Comparison of ENCODE assay signal across 10 mouse cellular contexts in the genomic region with DNA sequence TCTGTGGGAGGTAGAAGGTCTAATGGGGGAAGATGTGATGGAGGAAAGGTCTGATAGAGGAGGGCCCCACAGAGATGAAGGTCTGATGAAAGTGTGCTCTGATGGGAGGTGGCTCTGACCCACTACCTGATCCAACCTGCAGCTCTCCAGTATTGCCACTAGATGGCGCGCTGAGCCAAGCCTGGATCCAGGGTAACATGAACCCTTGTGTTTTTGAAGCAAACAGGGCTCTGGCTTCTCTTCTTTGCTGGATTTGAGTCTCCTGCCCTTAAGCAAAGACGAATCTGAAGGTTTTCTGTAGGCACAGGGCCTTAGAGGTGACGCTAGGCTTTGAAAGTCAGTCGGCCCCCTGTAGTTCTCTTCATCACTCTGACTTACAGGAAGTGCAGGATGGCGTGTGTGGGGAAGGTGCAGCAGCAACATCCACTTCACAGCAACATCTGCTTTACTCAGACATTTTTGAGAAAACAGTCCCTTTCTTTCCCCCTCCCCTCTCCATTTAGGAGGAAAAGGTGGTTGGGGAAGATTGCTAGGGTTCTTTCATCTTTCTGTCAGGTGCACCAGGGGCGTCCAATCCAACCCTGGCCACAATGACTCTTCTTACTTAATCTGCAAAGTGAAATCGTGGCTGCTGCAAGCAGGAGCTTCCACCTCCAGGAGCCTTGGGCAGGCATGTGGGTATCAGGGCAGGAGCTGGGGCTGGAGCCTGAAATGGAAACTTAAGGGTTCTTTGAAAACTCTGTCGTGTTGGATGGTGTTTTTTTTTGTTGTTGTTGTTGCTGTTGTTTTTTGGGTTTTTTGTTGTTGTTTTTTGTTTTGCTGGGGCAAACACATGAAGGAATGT. TPM values are rescaled to one million over a fixed set of nuclear protein-coding genes. Genes with fewer than 3 reads are reported as not detected.
A peak's percentile ranks its signal among the peaks of the same experiment; 100 is the strongest.
DNase-seq lines count a peak whose midpoint lies in the region; ATAC-seq and TF ChIP-seq lines count a peak whose summit lies in the region.
"Had no signal": no experiment of that assay in that cellular context is flagged by ENCODE, and none has a peak within 500 bp of the region (broad histone marks: within the 10 kb centered on the region; RNA-seq: fewer than 3 reads in every experiment).

No protein-coding gene starts in this region.

- WGBS in hindbrain, embryonic 14.5 days: 40% methylated on average over 9 of the region's 9 CpGs
- 30% methylated on average over 9 of the region's 9 CpGs for WGBS in lung, postnatal 0 days

- ATAC-seq in cerebellum, adult (ENCODE audit: insufficient number of reproducible peaks, low FRiP score, low TSS enrichment): peak; percentile 36; the same call in 1 of the 2 replicates
- no peak; the same call in 1 of the 2 replicates for ATAC-seq in hindbrain, embryonic 14.5 days (ENCODE audit: low FRiP score)
- no peak for ATAC-seq in lung, postnatal 0 days

- H3K9me3 ChIP-seq in hindbrain, embryonic 14.5 days (ENCODE audit: control insufficient read depth, low read length): 0 out of 2 replicates have a peak, but pooled peaks cover 3% of the 10 kb centered on the region
- H3K9me3 ChIP-seq in lung, postnatal 0 days (ENCODE audit: low read length): no peaks in the 10 kb centered on the region

- H3K27ac ChIP-seq in hindbrain, embryonic 14.5 days: no peak overlapping the region
- no peak overlapping the region for H3K27ac ChIP-seq in lung, postnatal 0 days (ENCODE audit: low read length)

- no peak overlapping the region for H3K4me2 ChIP-seq in hindbrain, embryonic 14.5 days (replicated peaks)
- no peak overlapping the region for H3K4me2 ChIP-seq in lung, postnatal 0 days (replicated peaks; ENCODE audit: low read depth, low read length)

- no peaks in the 10 kb centered on the region for H3K36me3 ChIP-seq in hindbrain, embryonic 14.5 days (replicated peaks; ENCODE audit: control insufficient read depth, insufficient read depth)
- no peaks in the 10 kb centered on the region for H3K36me3 ChIP-seq in lung, postnatal 0 days (ENCODE audit: insufficient read depth, low read length)
- H3K36me3 ChIP-seq: G1E had no signal

- H3K27me3 ChIP-seq in hindbrain, embryonic 14.5 days (ENCODE audit: control insufficient read depth, insufficient read depth, low read length): no peaks in the 10 kb centered on the region
- no peaks in the 10 kb centered on the region for H3K27me3 ChIP-seq in lung, postnatal 0 days (replicated peaks; ENCODE audit: insufficient read depth, low read length)

- no peak for DNase-seq in cerebellum, adult 9-11 months
- DNase-seq in urinary bladder, postnatal 36 days (ENCODE audit: low spot score in 2 of 2): peak; percentile 10 to 11
- DNase-seq in urinary bladder, postnatal 10 days (ENCODE audit: low spot score): no peak
- DNase-seq in embryo, embryonic 9.5 days (ENCODE audit: extremely low spot score): peak; percentile 67
- DNase-seq in hindbrain, embryonic 14.5 days (ENCODE audit: low spot score): peak; percentile 86
- DNase-seq in lung, postnatal 0 days (ENCODE audit: low spot score): peak; percentile 70
- peak; percentile 37 for DNase-seq in right cerebral cortex, postnatal 14 days

- H3K4me1 ChIP-seq in hindbrain, embryonic 14.5 days (replicated peaks; ENCODE audit: control insufficient read depth, insufficient read depth, low read length): no peaks in the 10 kb centered on the region
- no peaks in the 10 kb centered on the region for H3K4me1 ChIP-seq in lung, postnatal 0 days (ENCODE audit: insufficient read depth, low read depth, low read length)

- peak; percentile 98 for TF ChIP-seq CTCF in lung, postnatal 0 days (IDR thresholded peaks at IDR 0.05)

- TF ChIP-seq EP300 in lung, postnatal 0 days (IDR thresholded peaks at IDR 0.05): no peak

- H3K9ac ChIP-seq in hindbrain, embryonic 14.5 days: no peak overlapping the region
- H3K9ac ChIP-seq in lung, postnatal 0 days (replicated peaks; ENCODE audit: low read depth): no peak overlapping the region

- H3K4me3 ChIP-seq in hindbrain, embryonic 14.5 days (replicated peaks; ENCODE audit: low read length): no peak overlapping the region
- H3K4me3 ChIP-seq in lung, postnatal 0 days (ENCODE audit: low read depth, low read length): no peak overlapping the region

RNA-seq across cellular contexts. Expression of gene Abcg1, which starts 45.7 kb away (rescaled TPM):
- polyA plus RNA-seq in hindbrain, embryonic 14.5 days (2014; fragmentation: Nextera tagmentation; extraction: Ambion mirVana): 19.3 and 21.1 TPM in 2 replicates
- polyA plus RNA-seq in lung, postnatal 0 days (2015; fragmentation: Nextera tagmentation; extraction: Ambion mirVana): 26.9 and 35.3 TPM in 2 replicates
- polyA plus RNA-seq: G1E had no signal

RNA-seq across cellular contexts. Expression of gene Umodl1, which starts 57.3 kb away (rescaled TPM):
- 0.17 TPM in 1 of 2 replicates, not detected in the other for polyA plus RNA-seq in hindbrain, embryonic 14.5 days (2014; fragmentation: Nextera tagmentation; extraction: Ambion mirVana)
- not detected in 2 replicates for polyA plus RNA-seq in lung, postnatal 0 days (2015; fragmentation: Nextera tagmentation; extraction: Ambion mirVana)
- polyA plus RNA-seq: G1E; stomach, embryonic 14.5 days had no signal

Comparison
In these comparisons a context has a peak if more than half of its experiments do, and no peak if none do; other contexts are left out.
1. DNase-seq: peak in urinary bladder, postnatal 36 days (2 of 2), embryo, embryonic 9.5 days (single experiment), hindbrain, embryonic 14.5 days (single experiment), lung, postnatal 0 days (single experiment) and right cerebral cortex, postnatal 14 days (single experiment); none in cerebellum, adult 9-11 months (single experiment) and urinary bladder, postnatal 10 days (single experiment).